Mouse (Mus musculus) embryonic facial prominence, embryonic 12.5 days (tissue): ENCODE measurements around the gene Rb1. TPM values are rescaled to one million over a fixed set of nuclear protein-coding genes. Genes with fewer than 3 reads are reported as not detected.
A peak's percentile ranks its signal among the peaks of the same experiment; 100 is the strongest.

Experiments used
- ATAC-seq: fragments of 200-750 bp; cut with Nextera tagmentation; 2 replicates; pipeline ENCODE4 v1.8.0; 2017; ENCODE audit not compliant: insufficient number of reproducible peaks, insufficient read depth, low FRiP score, low TSS enrichment
- H3K27ac ChIP-seq: fragments of 300-500 bp; sonication (generic); 2 replicates; pipeline ENCODE4 v1.5.1; 2016; ENCODE audit warnings: mild to moderate bottlenecking
- H3K27me3 ChIP-seq: fragments of 300-500 bp; sonication (generic); 2 replicates; pipeline ENCODE4 v1.6.1; 2016; ENCODE audit warnings: mild to moderate bottlenecking, moderate library complexity
- H3K36me3 ChIP-seq: fragments of 300-500 bp; sonication (generic); 2 replicates; pipeline ENCODE4 v1.6.1; 2016; ENCODE audit warnings: mild to moderate bottlenecking
- H3K4me1 ChIP-seq: fragments of 300-500 bp; sonication (generic); 2 replicates; pipeline ENCODE4 v1.6.1; 2016
- H3K4me2 ChIP-seq: fragments of 300-500 bp; sonication (generic); replicated peaks from 2 replicates; pipeline ENCODE4 v1.6.1; 2016; ENCODE audit warnings: mild to moderate bottlenecking, moderate library complexity
- H3K4me3 ChIP-seq: fragments of 300-500 bp; sonication (generic); 2 replicates; pipeline ENCODE4 v1.5.1; 2016; ENCODE audit warnings: mild to moderate bottlenecking
- H3K9ac ChIP-seq: fragments of 300-500 bp; sonication (generic); 2 replicates; pipeline ENCODE4 v1.6.1; 2016; ENCODE audit warnings: mild to moderate bottlenecking, moderate library complexity
- H3K9me3 ChIP-seq: fragments of 300-500 bp; sonication (generic); 2 replicates; pipeline ENCODE4 v1.6.1; 2016; ENCODE audit warnings: mild to moderate bottlenecking, moderate library complexity
- WGBS: fragments of 180-500 bp; shearing (Covaris S2); methylation state at CpG from one replicate; pipeline ENCODE4 v1.1.7; 2016; 5-methylcytosine and 5-hydroxymethylcytosine counted together
- polyA plus RNA-seq: library from polyadenylated mRNA; unstranded; fragments of >200 nt; fragmentation: Nextera tagmentation; extraction: Ambion mirVana; gene quantifications from 2 replicates; pipeline ENCODE4 v1.2.1, GENCODE M21; 2016

Gene Rb1
- polyA plus RNA-seq, 1 experiment from 2014 or later, result 24.3 TPM

- H3K4me1 ChIP-seq, result no peaks in the 10 kb centered on the region
- H3K27ac ChIP-seq, result no peak overlapping the region
- no peaks in the 10 kb centered on the region for H3K27me3 ChIP-seq
- WGBS, result 94% methylated on average over 3 of the region's 3 CpGs
- no peak for ATAC-seq
- no peaks in the 10 kb centered on the region for H3K9me3 ChIP-seq
- H3K4me2 ChIP-seq, result no peak overlapping the region
- no peaks in the 10 kb centered on the region for H3K36me3 ChIP-seq
- no peak overlapping the region for H3K9ac ChIP-seq
- H3K4me3 ChIP-seq, result no peak overlapping the region
These were observed 8.3 kb upstream of the Rb1 start for GRCm38 (mm10) chr14:73333880-73334279.

GRCm38 (mm10) chr14:73331386-73331785 is 5.8 kb upstream of the Rb1 start:
- no peak overlapping the region for H3K9ac ChIP-seq
- no peaks in the 10 kb centered on the region for H3K9me3 ChIP-seq
- 86% methylated on average over 4 of the region's 4 CpGs for WGBS
- no peak overlapping the region for H3K4me2 ChIP-seq
- ATAC-seq, result no peak
- no peaks in the 10 kb centered on the region for H3K4me1 ChIP-seq
- no peaks in the 10 kb centered on the region for H3K36me3 ChIP-seq
- H3K27ac ChIP-seq, result no peak overlapping the region
- no peak overlapping the region for H3K4me3 ChIP-seq
- no peaks in the 10 kb centered on the region for H3K27me3 ChIP-seq

GRCm38 (mm10) chr14:73329871-73330270 is 4.2 kb upstream of the Rb1 start:
- H3K36me3 ChIP-seq, result no peaks in the 10 kb centered on the region
- H3K9ac ChIP-seq, result no peak overlapping the region
- H3K9me3 ChIP-seq, result no peaks in the 10 kb centered on the region
- H3K4me3 ChIP-seq, result no peak overlapping the region
- no peak overlapping the region for H3K27ac ChIP-seq
- no peaks in the 10 kb centered on the region for H3K27me3 ChIP-seq
- WGBS, result 95% methylated on average over 2 of the region's 2 CpGs
- H3K4me1 ChIP-seq, result no peaks in the 10 kb centered on the region
- H3K4me2 ChIP-seq, result no peak overlapping the region
- ATAC-seq, result no peak

- WGBS, result 4% methylated on average over 8 of the region's 8 CpGs
These were observed 889 bp upstream of the Rb1 start for GRCm38 (mm10) chr14:73326511-73326910.

GRCm38 (mm10) chr14:73324634-73325455 is 777 bp downstream of the Rb1 start:
- Histone ChIP-seq H3K4me1 (0 out of 2 replicates have a peak, but pooled peaks cover 4% of the 10 kb centered on the region), H3K4me3 (peak overlapping the region; percentile 93), H3K36me3 (no peaks in the 10 kb centered on the region), H3K9ac (peak overlapping the region; percentile 85), H3K27me3 (no peaks in the 10 kb centered on the region), H3K27ac (peak overlapping the region; percentile 92), H3K9me3 (no peaks in the 10 kb centered on the region), H3K4me2 (peak overlapping the region; percentile 89)
- ATAC-seq, result 0 out of 2 replicates have a peak, but pooled peaks have one; percentile 31
- under 1% methylated on average over 55 of the region's 55 CpGs for WGBS

More at GRCm38 (mm10) chr14:73326511-73326910, 889 bp upstream of the Rb1 start:
- H3K27ac ChIP-seq, result peak overlapping the region; percentile 92
- no peak for ATAC-seq
- no peaks in the 10 kb centered on the region for H3K27me3 ChIP-seq
- H3K9me3 ChIP-seq, result no peaks in the 10 kb centered on the region
- H3K4me2 ChIP-seq, result peak overlapping the region; percentile 89
- no peaks in the 10 kb centered on the region for H3K36me3 ChIP-seq
- 0 out of 2 replicates have a peak, but pooled peaks cover 4% of the 10 kb centered on the region for H3K4me1 ChIP-seq
- H3K9ac ChIP-seq, result peak overlapping the region; percentile 85
- H3K4me3 ChIP-seq, result peak overlapping the region; percentile 93

GRCm38 (mm10) chr14:73323965-73324364 is 1.7 kb downstream of the Rb1 start:
- Histone ChIP-seq H3K9me3 (no peaks in the 10 kb centered on the region), H3K36me3 (no peaks in the 10 kb centered on the region), H3K4me1 (0 out of 2 replicates have a peak, but pooled peaks cover 4% of the 10 kb centered on the region), H3K27ac (no peak overlapping the region), H3K4me2 (0 out of 2 replicates have a peak overlapping the region, but pooled peaks have one; percentile 89), H3K27me3 (no peaks in the 10 kb centered on the region), H3K4me3 (no peak overlapping the region), H3K9ac (no peak overlapping the region)
- WGBS, result 52% methylated on average over 2 of the region's 2 CpGs
- ATAC-seq, result no peak

GRCm38 (mm10) chr14:73322142-73322541 is 3.5 kb downstream of the Rb1 start:
- Histone ChIP-seq H3K4me3 (no peak overlapping the region), H3K4me2 (no peak overlapping the region), H3K27ac (no peak overlapping the region), H3K27me3 (no peaks in the 10 kb centered on the region), H3K9ac (no peak overlapping the region), H3K9me3 (no peaks in the 10 kb centered on the region), H3K4me1 (0 out of 2 replicates have a peak, but pooled peaks cover 4% of the 10 kb centered on the region), H3K36me3 (no peaks in the 10 kb centered on the region)
- WGBS, result 86% methylated on average over 3 of the region's 3 CpGs
- no peak for ATAC-seq

- H3K4me3 ChIP-seq, result no peak overlapping the region
- no peak overlapping the region for H3K9ac ChIP-seq
- no peak for ATAC-seq
- H3K4me1 ChIP-seq, result no peaks in the 10 kb centered on the region
- no peaks in the 10 kb centered on the region for H3K36me3 ChIP-seq
- H3K9me3 ChIP-seq, result no peaks in the 10 kb centered on the region
- H3K27ac ChIP-seq, result no peak overlapping the region
- no peaks in the 10 kb centered on the region for H3K27me3 ChIP-seq
- no peak overlapping the region for H3K4me2 ChIP-seq
These were observed 8.7 kb downstream of the Rb1 start for GRCm38 (mm10) chr14:73316933-73317332.

GRCm38 (mm10) chr14:73313864-73314263 is 11.8 kb downstream of the Rb1 start:
- Histone ChIP-seq H3K9ac (no peak overlapping the region), H3K4me1 (no peaks in the 10 kb centered on the region), H3K27ac (no peak overlapping the region), H3K4me3 (no peak overlapping the region), H3K27me3 (no peaks in the 10 kb centered on the region), H3K36me3 (no peaks in the 10 kb centered on the region), H3K4me2 (no peak overlapping the region), H3K9me3 (no peaks in the 10 kb centered on the region)
- no peak for ATAC-seq
- WGBS, result 84% methylated on average over 4 of the region's 4 CpGs

GRCm38 (mm10) chr14:73313396-73313795 is 12.2 kb downstream of the Rb1 start:
- peak; percentile 83 for ATAC-seq
- Histone ChIP-seq H3K27me3 (no peaks in the 10 kb centered on the region), H3K36me3 (no peaks in the 10 kb centered on the region)

GRCm38 (mm10) chr14:73312909-73313308 is 12.7 kb downstream of the Rb1 start:
- Histone ChIP-seq H3K9ac (no peak overlapping the region), H3K4me3 (no peak overlapping the region), H3K27ac (no peak overlapping the region), H3K9me3 (no peaks in the 10 kb centered on the region), H3K36me3 (no peaks in the 10 kb centered on the region), H3K27me3 (no peaks in the 10 kb centered on the region), H3K4me1 (no peaks in the 10 kb centered on the region), H3K4me2 (no peak overlapping the region)
- no peak for ATAC-seq
- WGBS, result 86% methylated on average over 5 of the region's 5 CpGs

More at GRCm38 (mm10) chr14:73313396-73313795, 12.2 kb downstream of the Rb1 start:
- H3K4me1 ChIP-seq, result no peaks in the 10 kb centered on the region
- no peak overlapping the region for H3K9ac ChIP-seq
- H3K4me2 ChIP-seq, result no peak overlapping the region
- H3K27ac ChIP-seq, result no peak overlapping the region
- H3K9me3 ChIP-seq, result no peaks in the 10 kb centered on the region
- no peak overlapping the region for H3K4me3 ChIP-seq
- WGBS, result 40% methylated on average over 5 of the region's 5 CpGs

- no peaks in the 10 kb centered on the region for H3K9me3 ChIP-seq
- no peaks in the 10 kb centered on the region for H3K36me3 ChIP-seq
- ATAC-seq, result no peak
- 83% methylated on average over 1 of the region's 1 CpGs for WGBS
- H3K4me2 ChIP-seq, result no peak overlapping the region
- H3K27ac ChIP-seq, result no peak overlapping the region
- H3K4me3 ChIP-seq, result no peak overlapping the region
- H3K4me1 ChIP-seq, result no peaks in the 10 kb centered on the region
- no peaks in the 10 kb centered on the region for H3K27me3 ChIP-seq
- no peak overlapping the region for H3K9ac ChIP-seq
These were observed 18.1 kb downstream of the Rb1 start for GRCm38 (mm10) chr14:73307490-73307889.
